Mouse (Mus musculus): ENCODE data around the gene Slc25a39.
"Not testable (repeated sequence)": the region's sequence is repeated elsewhere in the genome, so short reads cannot be mapped to it uniquely, and the experiment has no call there.

Gene Slc25a39

GRCm38 (mm10) chr11:102411704-102412103 lies 4.0 kb upstream of the Slc25a39 start:
- DNase-seq (ENCODE audit: low spot score in 2 of 2) = peak; percentile 71 to 82

GRCm38 (mm10) chr11:102411061-102411460 lies 3.3 kb upstream of the Slc25a39 start:
- DNase-seq (ENCODE audit: low spot score in 2 of 2) = no peak

GRCm38 (mm10) chr11:102410345-102410744 lies 2.6 kb upstream of the Slc25a39 start:
- not testable (repeated sequence) for DNase-seq (ENCODE audit: low spot score in 2 of 2)

GRCm38 (mm10) chr11:102409795-102410330 lies 2.1 kb upstream of the Slc25a39 start:
- DNase-seq (ENCODE audit: low spot score in 2 of 2) = no peak

GRCm38 (mm10) chr11:102408888-102409794 lies 1.4 kb upstream of the Slc25a39 start:
- DNase-seq (ENCODE audit: low spot score in 2 of 2) = no peak

GRCm38 (mm10) chr11:102408344-102408876 lies 664 bp upstream of the Slc25a39 start:
- peak; percentile 95 to 96 for DNase-seq (ENCODE audit: low spot score in 2 of 2)

- DNase-seq (ENCODE audit: low spot score in 2 of 2) = peak; percentile 83 to 88
Observed at GRCm38 (mm10) chr11:102406900-102407833, 579 bp downstream of the Slc25a39 start.

- no peak for DNase-seq (ENCODE audit: low spot score in 2 of 2)
Observed at GRCm38 (mm10) chr11:102406401-102406800, 1.3 kb downstream of the Slc25a39 start.

- DNase-seq (ENCODE audit: low spot score in 2 of 2) = no peak
Observed at GRCm38 (mm10) chr11:102405544-102406285, 2.0 kb downstream of the Slc25a39 start.

GRCm38 (mm10) chr11:102404161-102405010 lies 3.4 kb downstream of the Slc25a39 start:
- no peak for DNase-seq (ENCODE audit: low spot score in 2 of 2)

GRCm38 (mm10) chr11:102403657-102404056 lies 4.1 kb downstream of the Slc25a39 start:
- DNase-seq (ENCODE audit: low spot score in 2 of 2) = no peak

- no peak for DNase-seq (ENCODE audit: low spot score in 2 of 2)
Observed at GRCm38 (mm10) chr11:102401898-102402500, 5.7 kb downstream of the Slc25a39 start.

- no peak for DNase-seq (ENCODE audit: low spot score in 2 of 2)
Observed at GRCm38 (mm10) chr11:102400513-102401084, 7.1 kb downstream of the Slc25a39 start.

GRCm38 (mm10) chr11:102399610-102400072 lies 8.1 kb downstream of the Slc25a39 start:
- no peak for DNase-seq (ENCODE audit: low spot score in 2 of 2)

- no peak for DNase-seq (ENCODE audit: low spot score in 2 of 2)
Observed at GRCm38 (mm10) chr11:102399107-102399506, 8.6 kb downstream of the Slc25a39 start.

- no peak for DNase-seq (ENCODE audit: low spot score in 2 of 2)
Observed at GRCm38 (mm10) chr11:102398007-102398825, 9.5 kb downstream of the Slc25a39 start.

GRCm38 (mm10) chr11:102396671-102397141 lies 11.0 kb downstream of the Slc25a39 start:
- DNase-seq (ENCODE audit: low spot score in 2 of 2) = no peak

GRCm38 (mm10) chr11:102396263-102396662 lies 11.5 kb downstream of the Slc25a39 start:
- DNase-seq (ENCODE audit: low spot score in 2 of 2) = no peak

Data from natural killer cell, adult 2 months (primary cell).